ENCODE assay signal across 23 mouse cellular contexts in the genomic region with DNA sequence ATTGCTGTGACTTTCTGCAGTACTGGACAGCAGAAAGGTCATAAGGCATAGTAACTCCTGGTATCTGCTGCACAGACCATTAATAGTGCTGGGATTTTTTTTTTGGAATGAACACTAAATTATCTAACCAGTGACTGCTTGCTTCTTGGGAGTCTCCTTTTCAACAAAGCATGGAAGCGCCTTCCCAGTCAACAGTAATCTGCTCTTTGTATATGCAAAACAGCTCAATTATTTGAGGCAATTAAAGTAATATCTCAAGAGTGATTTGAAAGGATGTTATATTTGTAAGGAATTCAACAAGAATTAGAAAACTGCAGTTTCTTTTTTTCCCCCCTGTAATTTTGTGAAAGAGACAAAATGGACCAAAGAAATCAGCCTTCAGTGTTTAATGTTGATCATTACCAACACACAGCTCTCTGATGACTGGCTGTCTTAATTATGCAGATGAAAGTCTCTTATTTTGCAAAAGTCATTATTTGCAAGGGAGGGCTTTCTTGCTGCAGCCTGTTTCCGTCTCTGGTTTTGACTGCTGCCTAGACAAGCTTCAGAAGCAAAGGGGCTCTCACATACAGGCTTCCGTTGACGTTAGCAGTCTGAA.
A peak's percentile ranks its signal among the peaks of the same experiment; 100 is the strongest.
DNase-seq lines count a peak whose midpoint lies in the region; ATAC-seq and TF ChIP-seq lines count a peak whose summit lies in the region.
"Had no signal": no experiment of that assay in that cellular context is flagged by ENCODE, and none has a peak within 500 bp of the region (broad histone marks: within the 10 kb centered on the region; RNA-seq: fewer than 3 reads in every experiment).

No protein-coding gene starts in this region.

- H3K27me3 ChIP-seq in forebrain, embryonic 15.5 days = no peaks in the 10 kb centered on the region
- H3K27me3 ChIP-seq in forebrain, embryonic 12.5 days = no peaks in the 10 kb centered on the region
- no peaks in the 10 kb centered on the region for H3K27me3 ChIP-seq in forebrain, embryonic 16.5 days (replicated peaks; ENCODE audit: control insufficient read depth, insufficient read depth, low read length)
- H3K27me3 ChIP-seq: heart, embryonic 12.5 days; heart, embryonic 15.5 days; hindbrain, embryonic 15.5 days had no signal

- H3K9ac ChIP-seq in forebrain, embryonic 15.5 days (replicated peaks) = no peak overlapping the region
- no peak overlapping the region for H3K9ac ChIP-seq in forebrain, embryonic 12.5 days
- H3K9ac ChIP-seq in forebrain, embryonic 16.5 days (replicated peaks; ENCODE audit: low read depth, low read length) = no peak overlapping the region
- H3K9ac ChIP-seq: heart, embryonic 12.5 days; heart, embryonic 15.5 days; hindbrain, embryonic 15.5 days had no signal

- H3K27ac ChIP-seq in forebrain, embryonic 15.5 days (replicated peaks) = peak overlapping the region; percentile 59
- no peak overlapping the region for H3K27ac ChIP-seq in forebrain, embryonic 12.5 days
- H3K27ac ChIP-seq in left cerebral cortex, adult 2 months = peak overlapping the region; percentile 44; the same call in 1 of the 2 replicates
- H3K27ac ChIP-seq in forebrain, embryonic 16.5 days (ENCODE audit: low read length) = peak overlapping the region; percentile 50
- H3K27ac ChIP-seq: gastrocnemius, adult 2 months; heart, embryonic 15.5 days; hindbrain, embryonic 15.5 days had no signal

- 44% methylated on average over 4 of the region's 4 CpGs for WGBS in forebrain, embryonic 15.5 days
- 60% methylated on average over 4 of the region's 4 CpGs for WGBS in forebrain, embryonic 12.5 days
- 41% methylated on average over 4 of the region's 4 CpGs for WGBS in forebrain, embryonic 16.5 days

- no peak for DNase-seq in left cerebral cortex, adult 2 months (ENCODE audit: extremely low spot score in 1 of 2, low spot score in 2 of 2)
- no peak for DNase-seq in left cerebral cortex, adult 18-20 months (ENCODE audit: low spot score in 2 of 2)
- no peak for DNase-seq in retina, embryonic 14.5 days (ENCODE audit: low spot score)
- DNase-seq: adrenal gland, adult 8-10 months; adrenal gland, postnatal 25 days; cerebellum, adult 18-20 months; cerebellum, adult 9-10 months; cerebellum, postnatal 14 days; gastrocnemius, adult 2 months; gastrocnemius, postnatal 14 days; heart, adult 11 months; heart, postnatal 14 days; heart, postnatal 4 days; kidney, adult 2 months had no signal

- ATAC-seq in forebrain, embryonic 15.5 days (replicated peaks) = peak; percentile 78; the same call in 1 of the 2 replicates
- no peak for ATAC-seq in forebrain, embryonic 12.5 days (ENCODE audit: low FRiP score)
- ATAC-seq in forebrain, embryonic 16.5 days = peak; percentile 92
- ATAC-seq: activated CD4-positive, CD25-positive, alpha-beta regulatory T cell, adult 4 months; CD4-positive, CD25-positive, alpha-beta regulatory T cell, adult 4 months; intestine, postnatal 0 days had no signal

- intact Hi-C loops in left cerebral cortex, adult 2 months (cut with DNase I) = no loop called here

- no peak overlapping the region for H3K4me3 ChIP-seq in forebrain, embryonic 15.5 days
- no peak overlapping the region for H3K4me3 ChIP-seq in forebrain, embryonic 12.5 days (replicated peaks)
- no peak overlapping the region for H3K4me3 ChIP-seq in left cerebral cortex, adult 2 months
- no peak overlapping the region for H3K4me3 ChIP-seq in forebrain, embryonic 16.5 days (replicated peaks; ENCODE audit: low read length)
- H3K4me3 ChIP-seq: gastrocnemius, adult 2 months; heart, embryonic 12.5 days; heart, embryonic 15.5 days; hindbrain, embryonic 15.5 days had no signal

- H3K4me2 ChIP-seq in forebrain, embryonic 15.5 days (replicated peaks) = no peak overlapping the region
- H3K4me2 ChIP-seq in forebrain, embryonic 12.5 days = no peak overlapping the region
- no peak overlapping the region for H3K4me2 ChIP-seq in forebrain, embryonic 16.5 days (ENCODE audit: low read length)
- H3K4me2 ChIP-seq: heart, embryonic 12.5 days; heart, embryonic 15.5 days; hindbrain, embryonic 15.5 days had no signal

- H3K9me3 ChIP-seq in forebrain, embryonic 15.5 days = no peaks in the 10 kb centered on the region
- H3K9me3 ChIP-seq in forebrain, embryonic 12.5 days = no peaks in the 10 kb centered on the region
- no peaks in the 10 kb centered on the region for H3K9me3 ChIP-seq in forebrain, embryonic 16.5 days (ENCODE audit: control insufficient read depth, low read length)
- H3K9me3 ChIP-seq: heart, embryonic 12.5 days; heart, embryonic 15.5 days; hindbrain, embryonic 15.5 days had no signal

- no peaks in the 10 kb centered on the region for H3K36me3 ChIP-seq in forebrain, embryonic 15.5 days
- no peaks in the 10 kb centered on the region for H3K36me3 ChIP-seq in forebrain, embryonic 12.5 days (replicated peaks)
- no peaks in the 10 kb centered on the region for H3K36me3 ChIP-seq in forebrain, embryonic 16.5 days (ENCODE audit: control insufficient read depth, insufficient read depth)
- H3K36me3 ChIP-seq: heart, embryonic 12.5 days; heart, embryonic 15.5 days; hindbrain, embryonic 15.5 days had no signal

- peaks cover 8% of the 10 kb centered on the region for H3K4me1 ChIP-seq in forebrain, embryonic 15.5 days
- H3K4me1 ChIP-seq in forebrain, embryonic 12.5 days = no peaks in the 10 kb centered on the region
- H3K4me1 ChIP-seq in forebrain, embryonic 16.5 days (replicated peaks; ENCODE audit: control insufficient read depth, insufficient read depth, low read length) = peaks cover 10% of the 10 kb centered on the region
- H3K4me1 ChIP-seq: heart, embryonic 12.5 days; heart, embryonic 15.5 days; hindbrain, embryonic 15.5 days had no signal

- no peak for TF ChIP-seq CTCF in left cerebral cortex, adult 2 months (IDR thresholded peaks at IDR 0.05)
